In genomic region chr10:95566786-95567185, GRCm38 (mm10) we compare ENCODE assay signal across 27 mouse cellular contexts. TPM values are rescaled to one million over a fixed set of nuclear protein-coding genes. Genes with fewer than 3 reads are reported as not detected.
DNase-seq lines count a peak whose midpoint lies in the region; ATAC-seq and TF ChIP-seq lines count a peak whose summit lies in the region.
"Had no signal": no experiment of that assay in that cellular context is flagged by ENCODE, and none has a peak within 500 bp of the region (broad histone marks: within the 10 kb centered on the region; RNA-seq: fewer than 3 reads in every experiment).

No protein-coding gene starts in this region.

- H3K9me3 ChIP-seq in forebrain, embryonic 11.5 days (ENCODE audit: control insufficient read depth, low read length): no peaks in the 10 kb centered on the region
- H3K9me3 ChIP-seq in forebrain, embryonic 14.5 days (replicated peaks; ENCODE audit: control insufficient read depth, low read length): no peaks in the 10 kb centered on the region
- H3K9me3 ChIP-seq in kidney, embryonic 15.5 days (replicated peaks): no peaks in the 10 kb centered on the region
- no peaks in the 10 kb centered on the region for H3K9me3 ChIP-seq in ES-Bruce4 (replicated peaks; ENCODE audit: control insufficient read depth, insufficient read depth, low read length, poor library complexity, severe bottlenecking)
- H3K9me3 ChIP-seq in liver, embryonic 15.5 days (replicated peaks): no peaks in the 10 kb centered on the region
- H3K9me3 ChIP-seq: embryonic facial prominence, embryonic 12.5 days; forebrain, embryonic 15.5 days; G1E; heart, embryonic 15.5 days; hindbrain, embryonic 15.5 days; intestine, embryonic 15.5 days; limb, embryonic 13.5 days; megakaryocyte, embryonic 14.5 days; midbrain, embryonic 13.5 days had no signal

- H3K27me3 ChIP-seq in forebrain, embryonic 11.5 days (ENCODE audit: control insufficient read depth, insufficient read depth, low read length): no peaks in the 10 kb centered on the region
- H3K27me3 ChIP-seq in forebrain, embryonic 14.5 days (replicated peaks; ENCODE audit: control insufficient read depth, insufficient read depth, low read length): no peaks in the 10 kb centered on the region
- H3K27me3 ChIP-seq in kidney, embryonic 15.5 days: no peaks in the 10 kb centered on the region
- H3K27me3 ChIP-seq in ES-Bruce4 (ENCODE audit: control insufficient read depth, insufficient read depth, low read length, poor library complexity, severe bottlenecking): no peaks in the 10 kb centered on the region
- H3K27me3 ChIP-seq in liver, embryonic 15.5 days: no peaks in the 10 kb centered on the region
- H3K27me3 ChIP-seq: embryonic facial prominence, embryonic 12.5 days; forebrain, embryonic 15.5 days; heart, embryonic 15.5 days; hindbrain, embryonic 15.5 days; intestine, embryonic 15.5 days; limb, embryonic 13.5 days; megakaryocyte, embryonic 14.5 days; midbrain, embryonic 13.5 days; Patski had no signal

- DNase-seq in forebrain, embryonic 11.5 days (ENCODE audit: low spot score): peak; percentile 41
- no peak for DNase-seq in forebrain, embryonic 14.5 days (ENCODE audit: low spot score)
- no peak for DNase-seq in kidney, adult 8-10 months
- no peak for DNase-seq in lung, postnatal 14 days
- DNase-seq in B cell, adult 2 months: no peak
- DNase-seq: adrenal gland, postnatal 10 days; cerebellum, adult 2 months; cerebellum, postnatal 25 days; kidney, postnatal 14 days; lung, embryonic 14.5 days; lung, postnatal 36 days; thymus, postnatal 14 days had no signal

- peaks cover 6% of the 10 kb centered on the region; the same call in 1 of the 2 replicates for H3K4me1 ChIP-seq in forebrain, embryonic 11.5 days (replicated peaks; ENCODE audit: control insufficient read depth, insufficient read depth, low read length)
- H3K4me1 ChIP-seq in forebrain, embryonic 14.5 days (ENCODE audit: control insufficient read depth, insufficient read depth, low read length): peaks cover 6% of the 10 kb centered on the region
- peaks cover 33% of the 10 kb centered on the region for H3K4me1 ChIP-seq in kidney, embryonic 15.5 days
- peaks cover 5% of the 10 kb centered on the region for H3K4me1 ChIP-seq in ES-Bruce4 (ENCODE audit: control insufficient read depth, insufficient read depth, low read length)
- H3K4me1 ChIP-seq in liver, embryonic 15.5 days (replicated peaks): peaks cover 59% of the 10 kb centered on the region

- no peak overlapping the region for H3K27ac ChIP-seq in forebrain, embryonic 11.5 days (ENCODE audit: low read depth, low read length)
- no peak overlapping the region for H3K27ac ChIP-seq in forebrain, embryonic 14.5 days (ENCODE audit: low read depth, low read length)
- H3K27ac ChIP-seq in kidney, embryonic 15.5 days: peak overlapping the region; percentile 75
- H3K27ac ChIP-seq in ES-Bruce4 (ENCODE audit: insufficient read depth, low read length): peak overlapping the region; percentile 33; the same call in 1 of the 2 replicates
- peak overlapping the region; percentile 91 for H3K27ac ChIP-seq in liver, embryonic 15.5 days (replicated peaks)
- H3K27ac ChIP-seq: embryonic facial prominence, embryonic 12.5 days; forebrain, embryonic 15.5 days; heart, embryonic 15.5 days; hindbrain, embryonic 15.5 days; intestine, embryonic 15.5 days; limb, embryonic 13.5 days; midbrain, embryonic 13.5 days had no signal

- WGBS in forebrain, embryonic 11.5 days: 100% methylated on average over 3 of the region's 3 CpGs
- 91% methylated on average over 3 of the region's 3 CpGs for WGBS in forebrain, embryonic 14.5 days
- WGBS in kidney, embryonic 15.5 days: 85% methylated on average over 3 of the region's 3 CpGs
- WGBS in liver, embryonic 15.5 days (ENCODE audit: insufficient replicate concordance): 76% methylated on average over 3 of the region's 3 CpGs

- ATAC-seq in forebrain, embryonic 11.5 days (replicated peaks; ENCODE audit: low FRiP score): no peak
- no peak for ATAC-seq in forebrain, embryonic 14.5 days
- ATAC-seq in kidney, embryonic 15.5 days (replicated peaks; ENCODE audit: low FRiP score): no peak
- no peak for ATAC-seq in liver, embryonic 15.5 days (ENCODE audit: insufficient read depth)
- ATAC-seq: activated CD4-positive, CD25-positive, alpha-beta regulatory T cell, adult 4 months; CD4-positive, CD25-positive, alpha-beta regulatory T cell, adult 4 months; forebrain, embryonic 15.5 days; intestine, embryonic 15.5 days; midbrain, embryonic 13.5 days; Patski had no signal

- no peak overlapping the region for H3K4me2 ChIP-seq in forebrain, embryonic 11.5 days (ENCODE audit: low read depth, low read length, severe bottlenecking)
- H3K4me2 ChIP-seq in forebrain, embryonic 14.5 days (ENCODE audit: low read length): no peak overlapping the region
- no peak overlapping the region for H3K4me2 ChIP-seq in kidney, embryonic 15.5 days
- H3K4me2 ChIP-seq in liver, embryonic 15.5 days: no peak overlapping the region
- H3K4me2 ChIP-seq: embryonic facial prominence, embryonic 12.5 days; forebrain, embryonic 15.5 days; heart, embryonic 15.5 days; hindbrain, embryonic 15.5 days; intestine, embryonic 15.5 days; limb, embryonic 13.5 days; lung, embryonic 14.5 days; midbrain, embryonic 13.5 days had no signal

- no peak for TF ChIP-seq POLR2A in ES-Bruce4 (IDR thresholded peaks at IDR 0.05; ENCODE audit: insufficient read depth, low read length)

- no peak for TF ChIP-seq CTCF in ES-Bruce4 (IDR thresholded peaks at IDR 0.05; ENCODE audit: low read depth, low read length)

- no peak overlapping the region for H3K4me3 ChIP-seq in forebrain, embryonic 11.5 days (ENCODE audit: low read depth, low read length)
- H3K4me3 ChIP-seq in forebrain, embryonic 14.5 days (ENCODE audit: low read depth, low read length): no peak overlapping the region
- no peak overlapping the region for H3K4me3 ChIP-seq in kidney, embryonic 15.5 days (replicated peaks)
- no peak overlapping the region for H3K4me3 ChIP-seq in ES-Bruce4 (ENCODE audit: low read depth, low read length)
- H3K4me3 ChIP-seq in liver, embryonic 15.5 days (replicated peaks): no peak overlapping the region
- H3K4me3 ChIP-seq: embryonic facial prominence, embryonic 12.5 days; forebrain, embryonic 15.5 days; heart, embryonic 15.5 days; hindbrain, embryonic 15.5 days; intestine, embryonic 15.5 days; limb, embryonic 13.5 days; megakaryocyte, embryonic 14.5 days; midbrain, embryonic 13.5 days had no signal

- no peaks in the 10 kb centered on the region for H3K36me3 ChIP-seq in forebrain, embryonic 11.5 days (ENCODE audit: control insufficient read depth, insufficient read depth, low read length)
- no peaks in the 10 kb centered on the region for H3K36me3 ChIP-seq in forebrain, embryonic 14.5 days (ENCODE audit: control insufficient read depth, insufficient read depth, low read length)
- H3K36me3 ChIP-seq in kidney, embryonic 15.5 days: no peaks in the 10 kb centered on the region
- no peaks in the 10 kb centered on the region for H3K36me3 ChIP-seq in ES-Bruce4 (ENCODE audit: control insufficient read depth, insufficient read depth, low read length, poor library complexity, severe bottlenecking)
- no peaks in the 10 kb centered on the region; the same call in 1 of the 2 replicates for H3K36me3 ChIP-seq in liver, embryonic 15.5 days (replicated peaks)
- H3K36me3 ChIP-seq: embryonic facial prominence, embryonic 12.5 days; forebrain, embryonic 15.5 days; G1E; heart, embryonic 15.5 days; hindbrain, embryonic 15.5 days; intestine, embryonic 15.5 days; limb, embryonic 13.5 days; midbrain, embryonic 13.5 days had no signal

- H3K9ac ChIP-seq in forebrain, embryonic 11.5 days (ENCODE audit: low read length): no peak overlapping the region
- H3K9ac ChIP-seq in forebrain, embryonic 14.5 days (ENCODE audit: low read length): no peak overlapping the region
- no peak overlapping the region for H3K9ac ChIP-seq in kidney, embryonic 15.5 days
- no peak overlapping the region for H3K9ac ChIP-seq in ES-Bruce4 (ENCODE audit: low read depth, poor library complexity, severe bottlenecking)
- H3K9ac ChIP-seq in liver, embryonic 15.5 days: no peak overlapping the region
- H3K9ac ChIP-seq: embryonic facial prominence, embryonic 12.5 days; forebrain, embryonic 15.5 days; heart, embryonic 15.5 days; hindbrain, embryonic 15.5 days; intestine, embryonic 15.5 days; limb, embryonic 13.5 days; lung, embryonic 14.5 days; midbrain, embryonic 13.5 days had no signal

- no peak for TF ChIP-seq EP300 in ES-Bruce4 (IDR thresholded peaks at IDR 0.05; ENCODE audit: insufficient read depth, low read depth, low read length)

RNA-seq across cellular contexts. Expression of gene Nudt4, which starts 2.8 kb away (rescaled TPM):
- 119 and 123 TPM in 2 replicates for polyA plus RNA-seq in forebrain, embryonic 11.5 days (2014; fragmentation: Nextera tagmentation; extraction: Ambion mirVana)
- polyA plus RNA-seq in forebrain, embryonic 14.5 days (2014; fragmentation: Nextera tagmentation; extraction: Ambion mirVana): 79.8 and 85.0 TPM in 2 replicates
- 113 and 125 TPM in 2 replicates for polyA plus RNA-seq in kidney, embryonic 15.5 days (2015; fragmentation: Nextera tagmentation; extraction: Ambion mirVana)
- 128 and 133 TPM in 2 replicates for polyA plus RNA-seq in ES-Bruce4 (2011; ENCODE audit: insufficient read depth, insufficient read length, low read depth, missing spikeins)
- 85.3 and 87.5 TPM in 2 replicates for polyA plus RNA-seq in liver, embryonic 15.5 days (2015; fragmentation: Nextera tagmentation; extraction: Ambion mirVana)

RNA-seq across cellular contexts. Expression of gene Ube2n, which starts 51.8 kb away (rescaled TPM):
- polyA plus RNA-seq in forebrain, embryonic 11.5 days (2014; fragmentation: Nextera tagmentation; extraction: Ambion mirVana): 499 and 501 TPM in 2 replicates
- polyA plus RNA-seq in forebrain, embryonic 14.5 days (2014; fragmentation: Nextera tagmentation; extraction: Ambion mirVana): 423 and 444 TPM in 2 replicates
- 347 and 381 TPM in 2 replicates for polyA plus RNA-seq in kidney, embryonic 15.5 days (2015; fragmentation: Nextera tagmentation; extraction: Ambion mirVana)
- 280 and 301 TPM in 2 replicates for polyA plus RNA-seq in ES-Bruce4 (2011; ENCODE audit: insufficient read depth, insufficient read length, low read depth, missing spikeins)
- polyA plus RNA-seq in liver, embryonic 15.5 days (2015; fragmentation: Nextera tagmentation; extraction: Ambion mirVana): 124 and 132 TPM in 2 replicates

Comparison
In these comparisons a context has a peak if more than half of its experiments do, and no peak if none do; other contexts are left out.
1. H3K27ac ChIP-seq: peak in kidney, embryonic 15.5 days (single experiment), ES-Bruce4 (single experiment) and liver, embryonic 15.5 days (single experiment); none in forebrain, embryonic 11.5 days (single experiment) and forebrain, embryonic 14.5 days (single experiment).